Mouse (Mus musculus) frontal cortex, adult 2 months (tissue): ENCODE measurements around the gene 1810062G17Rik. TPM values are rescaled to one million over a fixed set of nuclear protein-coding genes. Genes with fewer than 3 reads are reported as not detected.
A peak's percentile ranks its signal among the peaks of the same experiment; 100 is the strongest.

Experiments used
- DNase-seq, 2 experiments: peaks; one replicate each; pipeline ENCODE4 v3.0.0; 2022; ENCODE audit warnings: low spot score in 1 of 2; ENCODE audit errors: extremely low spot score in 1 of 2
- polyA plus RNA-seq: library from polyadenylated mRNA; depleted of rRNA; stranded (reverse); fragments of >200 nt; gene quantifications from 2 replicates; pipeline ENCODE4 v1.2.3, GENCODE M21; 2012; rRNA removed

Gene 1810062G17Rik
- polyA plus RNA-seq, 1 experiment, result not detected

- DNase-seq, result no peak
Measured at GRCm38 (mm10) chr3:36501546-36501945, 25.8 kb downstream of the 1810062G17Rik start.

GRCm38 (mm10) chr3:36505306-36505705 is 29.6 kb downstream of the 1810062G17Rik start:
- DNase-seq, result no peak

DNA sequence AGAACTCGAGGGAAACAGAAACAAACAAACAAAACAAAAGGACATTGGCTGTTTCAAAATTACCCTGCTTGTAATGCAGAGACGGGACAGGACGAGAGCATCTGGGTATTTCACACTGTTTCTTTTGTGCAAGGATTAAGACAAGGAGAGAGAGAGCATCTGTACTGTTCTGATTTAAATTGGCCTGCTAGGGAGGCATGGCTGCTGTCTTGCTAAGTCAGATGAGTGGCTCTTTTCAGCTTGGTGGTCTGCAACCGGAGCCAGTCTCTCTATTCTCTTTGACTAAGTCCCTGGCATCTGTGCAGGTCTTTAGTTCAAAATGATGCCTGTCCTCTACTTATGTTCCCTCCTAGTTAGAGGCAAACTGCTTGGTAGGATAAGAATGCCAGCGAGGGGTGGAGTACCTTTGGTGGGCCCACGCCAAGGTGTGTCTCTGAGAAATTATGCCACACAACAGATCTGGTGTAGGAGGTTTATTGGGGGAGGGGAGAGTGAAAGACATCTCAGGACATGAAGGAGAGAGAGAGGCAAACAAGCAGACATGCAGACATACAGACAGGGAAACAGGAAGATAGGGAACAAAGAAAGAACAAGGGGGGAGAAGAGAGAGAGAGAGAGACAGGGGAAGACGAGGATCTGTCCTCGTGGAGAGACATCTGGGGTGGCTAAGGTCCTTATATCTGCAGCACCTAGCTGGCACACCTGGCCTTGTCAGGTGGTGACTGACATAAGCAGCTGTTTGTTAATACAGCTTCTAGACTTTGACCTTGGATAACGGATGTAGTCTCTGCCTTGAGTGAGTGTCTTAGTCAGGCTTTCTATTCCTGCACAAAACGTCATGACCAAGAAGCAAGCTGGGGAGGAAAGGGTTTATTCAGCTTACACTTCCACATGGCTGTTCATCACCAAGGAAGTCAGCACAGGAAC is 30.3 kb downstream of the 1810062G17Rik start:
- DNase-seq, result no peak

- no peak for DNase-seq
Measured at GRCm38 (mm10) chr3:36511491-36511890, 35.8 kb downstream of the 1810062G17Rik start.

DNA sequence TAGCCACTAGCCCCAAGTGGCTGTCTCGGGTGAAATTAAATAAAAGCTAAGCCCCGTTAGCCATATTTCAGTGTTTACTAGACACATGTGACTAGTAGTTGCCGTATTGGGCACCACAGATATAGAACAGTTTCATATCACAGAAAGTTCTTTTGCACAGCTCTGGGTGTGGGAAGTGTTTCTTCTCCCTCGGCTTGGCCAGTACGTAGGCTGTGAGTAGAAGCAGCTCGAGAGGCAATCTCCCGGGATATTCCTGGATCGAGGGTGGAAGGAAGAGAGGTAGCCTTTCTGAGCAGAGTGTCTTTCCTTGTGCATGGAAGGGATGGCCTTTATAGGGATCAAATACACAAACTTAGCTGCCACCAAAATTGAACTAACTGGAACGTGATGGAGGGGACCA is 40.5 kb downstream of the 1810062G17Rik start:
- peak; percentile 76 to 81 for DNase-seq

DNA sequence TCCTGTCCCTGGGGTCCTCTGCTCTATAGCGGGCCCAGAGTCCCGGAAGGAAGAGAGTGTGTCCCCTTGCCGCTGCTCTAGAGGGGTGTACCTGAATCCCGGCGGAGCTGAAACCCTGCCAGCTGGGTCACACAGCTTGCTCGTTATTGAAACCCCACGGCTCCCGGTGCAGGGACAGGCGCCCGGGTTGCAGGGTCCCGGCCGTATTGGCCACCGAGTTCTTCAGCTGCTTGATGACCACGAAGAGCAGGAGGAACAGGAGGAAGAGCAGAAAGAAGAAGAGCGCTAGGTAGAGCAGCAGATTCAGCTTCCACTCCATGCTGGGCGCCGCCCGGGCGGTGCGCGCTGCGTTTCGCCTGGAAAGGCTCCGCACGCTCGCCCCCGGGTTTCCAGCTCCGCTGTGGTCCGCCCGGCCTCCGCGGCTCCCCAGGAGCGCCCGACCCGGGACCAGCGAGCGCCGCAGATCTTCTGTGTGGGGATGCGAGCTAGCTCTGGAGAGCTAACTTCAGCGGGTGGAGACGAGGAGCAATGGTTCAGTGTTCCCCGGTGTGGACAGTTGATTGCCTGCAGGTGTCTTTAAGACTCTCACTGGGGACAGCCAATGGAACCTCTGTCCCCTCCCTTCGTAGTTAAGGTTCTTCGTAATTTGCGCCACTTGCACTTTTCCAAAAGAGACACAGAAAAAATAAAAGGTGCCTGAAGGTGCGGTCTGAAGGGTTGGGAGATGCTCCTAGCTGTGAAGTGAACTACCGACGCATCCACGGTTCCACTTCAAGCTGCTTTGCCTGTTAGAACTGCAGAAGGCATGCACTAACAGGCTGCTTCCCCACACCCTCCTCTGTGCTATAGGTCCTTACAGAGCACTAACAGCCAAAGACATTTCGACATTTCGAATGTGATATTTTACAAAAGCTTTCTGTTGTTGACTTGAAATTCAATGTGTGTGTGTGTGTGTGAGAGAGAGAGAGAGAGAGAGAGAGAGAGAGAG is 45.6 kb downstream of the 1810062G17Rik start, which contains the start of gene Gm11549:
Gm11549 (minus strand) TSS at position 741 of the 988 bp plus-strand sequence.
- DNase-seq, result peak in 1 of 2 experiments; percentile 58

DNA sequence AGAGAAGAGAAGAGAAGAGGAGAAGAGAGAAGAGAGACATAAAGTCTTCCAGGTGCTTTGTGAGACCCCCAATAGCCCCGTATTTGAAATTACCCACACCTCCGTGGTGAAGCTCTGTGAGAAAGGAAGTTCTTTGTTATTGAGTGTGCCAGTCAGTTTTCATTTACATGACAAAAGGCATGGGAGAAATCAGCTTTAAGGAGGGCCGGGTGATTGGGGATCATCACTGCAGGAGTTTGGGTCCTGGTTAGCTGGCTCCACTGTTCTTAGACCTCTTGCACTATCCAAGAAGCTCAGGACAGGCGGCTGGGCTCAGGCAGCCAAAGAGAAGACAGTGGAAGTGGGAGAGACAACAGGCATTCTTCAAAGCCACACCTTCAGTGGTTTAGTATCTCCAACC is 46.4 kb downstream of the 1810062G17Rik start:
- DNase-seq, result no peak

DNA sequence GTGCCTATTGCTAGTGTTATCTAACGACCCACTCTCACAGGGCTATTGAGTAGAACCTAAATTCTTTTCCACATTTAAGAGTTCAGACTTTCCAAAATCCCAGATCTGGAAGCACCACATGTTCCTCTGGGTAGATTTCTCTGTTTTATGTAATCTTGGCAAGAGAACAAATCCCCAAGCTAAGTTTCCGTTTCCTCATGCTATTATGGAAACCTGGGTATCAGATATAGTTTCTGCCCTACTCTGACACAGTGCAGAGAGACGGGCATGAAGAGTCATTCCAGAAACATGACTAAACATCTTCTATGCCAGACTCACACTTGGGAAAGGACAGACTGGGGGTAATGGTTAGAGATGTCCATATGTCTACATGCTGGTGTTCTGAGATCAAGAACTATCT is 48.7 kb downstream of the 1810062G17Rik start:
- no peak for DNase-seq

DNA sequence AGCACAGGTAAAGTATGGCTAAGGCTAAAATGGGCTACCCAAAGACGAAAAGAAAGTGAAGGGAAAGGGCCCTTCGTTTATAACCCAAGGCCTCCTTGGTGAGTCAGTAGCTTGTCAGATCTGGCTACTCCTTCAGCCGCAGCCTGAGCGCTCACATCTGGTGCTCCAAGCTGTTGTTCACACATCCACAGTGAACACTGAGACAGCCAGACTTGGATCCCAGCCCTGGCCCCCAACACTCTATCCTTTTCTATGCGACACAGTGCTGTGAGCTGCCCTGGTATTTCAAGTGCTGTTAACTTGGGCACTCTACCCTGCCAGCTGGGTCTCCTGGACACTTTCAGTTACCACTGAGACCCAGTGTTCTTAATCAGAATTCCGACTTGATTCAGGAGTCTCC is 54.6 kb downstream of the 1810062G17Rik start:
- DNase-seq, result peak; percentile 73 to 88

- DNase-seq, result peak in 1 of 2 experiments; percentile 51
Measured at GRCm38 (mm10) chr3:36530781-36531180, 55.0 kb downstream of the 1810062G17Rik start.

DNA sequence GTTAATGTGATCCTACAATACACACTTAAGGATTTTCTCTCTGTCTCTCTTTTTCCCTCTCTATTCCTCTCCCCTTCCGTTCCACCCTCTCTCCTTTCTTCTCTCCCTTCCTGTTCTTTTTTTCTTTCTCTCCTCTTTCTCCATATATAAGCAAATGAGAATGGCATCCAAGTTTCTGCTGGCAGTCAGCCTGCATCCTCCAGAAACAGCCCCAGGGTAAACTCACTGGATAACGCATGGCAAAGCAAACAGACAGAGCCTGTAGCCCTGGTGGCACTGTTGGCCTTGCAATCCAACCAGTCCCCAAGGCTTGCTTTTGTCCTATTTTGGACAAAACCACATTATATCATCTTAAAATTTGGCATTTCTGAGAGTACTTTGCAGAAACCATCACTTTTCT is 55.5 kb downstream of the 1810062G17Rik start:
- peak in 1 of 2 experiments; percentile 68 for DNase-seq

Other genes with a start within 250 kb of the 1810062G17Rik start
- gene Anxa5, start within 50 bp of the 1810062G17Rik start, polyA plus RNA-seq, result 97.6 and 113 TPM in 2 replicates
- gene Gm11549, start 45.9 kb downstream of the 1810062G17Rik start, polyA plus RNA-seq, result 19.2 and 19.5 TPM in 2 replicates
- gene Exosc9, start 76.7 kb downstream of the 1810062G17Rik start, polyA plus RNA-seq, result 34.5 and 39.7 TPM in 2 replicates
- 4.1 and 4.7 TPM in 2 replicates for gene Ccna2, start 96.2 kb downstream of the 1810062G17Rik start, polyA plus RNA-seq
- gene Bbs7, start 137.5 kb downstream of the 1810062G17Rik start, polyA plus RNA-seq, result 18.1 and 19.5 TPM in 2 replicates
- 15.6 and 15.8 TPM in 2 replicates for gene Trpc3, start 214.2 kb downstream of the 1810062G17Rik start, polyA plus RNA-seq